In the genomic region with DNA sequence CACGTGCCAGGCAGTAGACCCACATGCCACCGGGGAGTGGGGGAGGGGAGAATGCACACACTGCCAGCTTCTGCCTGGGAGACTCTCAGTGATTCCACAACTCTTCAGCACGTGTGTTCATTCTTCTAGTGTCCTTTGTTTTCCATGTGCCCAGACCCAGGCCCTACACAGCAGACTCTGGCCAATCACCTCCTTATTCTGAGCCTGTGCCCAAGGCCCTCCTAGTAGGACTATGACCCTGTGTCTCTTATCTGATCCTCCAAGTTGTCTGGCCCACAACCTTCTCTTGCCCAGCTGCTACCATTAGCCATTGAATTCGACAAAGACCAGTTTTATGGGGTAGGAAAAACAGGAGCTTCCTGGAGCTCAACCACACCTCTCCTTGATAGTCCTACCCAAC, we compare ENCODE assay signal across 33 mouse cellular contexts.
"Had no signal": no experiment of that assay in that cellular context is flagged by ENCODE, and none has a peak within 500 bp of the region (broad histone marks: within the 10 kb centered on the region; RNA-seq: fewer than 3 reads in every experiment).

No protein-coding gene starts in this region.

- H3K4me3 ChIP-seq: heart, embryonic 10.5 days; heart, embryonic 12.5 days; heart, embryonic 13.5 days; heart, embryonic 15.5 days; hindbrain, embryonic 10.5 days; hindbrain, embryonic 12.5 days; hindbrain, embryonic 13.5 days; hindbrain, embryonic 15.5 days; kidney, embryonic 15.5 days; layer of hippocampus, adult 2 months; left cerebral cortex, adult 2 months had no signal

- ATAC-seq: hindbrain, embryonic 16.5 days; hindbrain, postnatal 0 days; inflammation-experienced regulatory T-cells, adult 6 months had no signal

- DNase-seq: heart, postnatal 10 days; heart, postnatal 14 days; heart, postnatal 36 days; heart, postnatal 4 days; kidney, adult 11 months; kidney, adult 18-20 months; kidney, adult 2 months; kidney, adult 8-10 months; kidney, adult 9 months; kidney, postnatal 10 days; kidney, postnatal 14 days; kidney, postnatal 25 days; kidney, postnatal 36 days; kidney, postnatal 4 days; layer of hippocampus, adult 9-11 months; layer of hippocampus, postnatal 36 days had no signal

- H3K9me3 ChIP-seq: heart, embryonic 10.5 days; heart, embryonic 12.5 days; heart, embryonic 13.5 days; heart, embryonic 15.5 days; hindbrain, embryonic 10.5 days; hindbrain, embryonic 12.5 days; hindbrain, embryonic 13.5 days; hindbrain, embryonic 15.5 days; kidney, embryonic 15.5 days had no signal

- H3K4me2 ChIP-seq: heart, embryonic 11.5 days; heart, embryonic 12.5 days; heart, embryonic 13.5 days; heart, embryonic 15.5 days; hindbrain, embryonic 12.5 days; hindbrain, embryonic 13.5 days; hindbrain, embryonic 14.5 days; hindbrain, embryonic 15.5 days; kidney, embryonic 15.5 days had no signal

- H3K27ac ChIP-seq: heart, embryonic 10.5 days; heart, embryonic 13.5 days; heart, embryonic 15.5 days; hindbrain, embryonic 10.5 days; hindbrain, embryonic 12.5 days; hindbrain, embryonic 13.5 days; hindbrain, embryonic 14.5 days; hindbrain, embryonic 15.5 days; hindbrain, postnatal 0 days; kidney, embryonic 15.5 days; kidney, postnatal 0 days; layer of hippocampus, adult 2 months; left cerebral cortex, adult 2 months had no signal

- H3K9ac ChIP-seq: heart, embryonic 12.5 days; heart, embryonic 13.5 days; heart, embryonic 15.5 days; hindbrain, embryonic 12.5 days; hindbrain, embryonic 13.5 days; hindbrain, embryonic 14.5 days; hindbrain, embryonic 15.5 days; kidney, embryonic 15.5 days had no signal

- H3K27me3 ChIP-seq: hindbrain, embryonic 12.5 days; hindbrain, embryonic 13.5 days; hindbrain, embryonic 15.5 days; kidney, embryonic 15.5 days had no signal

- H3K36me3 ChIP-seq: heart, embryonic 10.5 days; heart, embryonic 12.5 days; heart, embryonic 13.5 days; heart, embryonic 15.5 days; hindbrain, embryonic 10.5 days; hindbrain, embryonic 12.5 days; hindbrain, embryonic 15.5 days; kidney, embryonic 15.5 days had no signal

- H3K4me1 ChIP-seq: heart, embryonic 15.5 days; hindbrain, embryonic 15.5 days; kidney, embryonic 15.5 days had no signal
